Mouse (Mus musculus) liver, embryonic 18 days (tissue): ENCODE measurements around the gene Accsl. TPM values are rescaled to one million over a fixed set of nuclear protein-coding genes. Genes with fewer than 3 reads are reported as not detected.

Source experiments
- polyA plus RNA-seq: library from polyadenylated mRNA; depleted of rRNA; stranded (reverse); fragments of >200 nt; gene quantifications from 2 replicates; pipeline ENCODE4 v1.2.3, GENCODE M21; 2012; rRNA removed

Accsl gene
- polyA plus RNA-seq: 0.04 and 0.06 TPM in 2 replicates

GRCm38 (mm10) chr2:93869107-93869600, at the start of gene Accsl:
Accsl (minus strand) TSS chr2:93869157.

GRCm38 (mm10) chr2:93849505-93850089, 19.4 kb downstream of the Accsl start, which contains the start of gene Accs:
Accs (minus strand) TSS chr2:93849943.

GRCm38 (mm10) chr2:93822045-93822749, 46.8 kb downstream of the Accsl start, which contains the start of gene Ext2:
Ext2 (minus strand) TSS chr2:93822568.

Other genes starting within 250 kb of the Accsl start
- gene Alx4, start 226.8 kb downstream of the Accsl start, polyA plus RNA-seq: 0.01 TPM in 1 of 2 replicates, not detected in the other
- 12.4 and 14.9 TPM in 2 replicates for gene Ext2, start 46.6 kb downstream of the Accsl start, polyA plus RNA-seq
- gene Accs, start 19.2 kb downstream of the Accsl start, polyA plus RNA-seq: 2.7 and 3.4 TPM in 2 replicates
- 6.6 and 6.7 TPM in 2 replicates for gene Gm13889, start 88.0 kb upstream of the Accsl start, polyA plus RNA-seq
- not detected in 2 replicates for gene Gm27027, start 127.2 kb upstream of the Accsl start, polyA plus RNA-seq
- 23.7 and 25.7 TPM in 2 replicates for gene Alkbh3, start 141.7 kb upstream of the Accsl start, polyA plus RNA-seq